Mouse (Mus musculus): ENCODE results near the gene Me3. TPM values are rescaled to one million over a fixed set of nuclear protein-coding genes. Genes with fewer than 3 reads are reported as not detected.

Me3 gene
- 2.5 and 4.2 TPM in 2 replicates for polyA plus RNA-seq (2015; fragmentation: Nextera tagmentation; extraction: Ambion mirVana)

GRCm38 (mm10) chr7:89632342-89633251 lies at the start of gene Me3:
Gene Me3, plus strand, starts transcription at chr7:89632392.
- peak within 1 kb of the TSS; percentile 32 for H3K9ac ChIP-seq
- 0 out of 2 replicates have a peak, but pooled peaks cover 3% of the 10 kb centered on the region for H3K4me1 ChIP-seq
- peak within 1 kb of the TSS; percentile 98 for H3K4me2 ChIP-seq
- H3K4me3 ChIP-seq (replicated peaks), result peak within 1 kb of the TSS; percentile 57
- WGBS, result 5% methylated on average over 49 of the region's 49 CpGs
- no peaks in the 10 kb centered on the region for H3K27me3 ChIP-seq (replicated peaks)
- no peaks in the 10 kb centered on the region for H3K9me3 ChIP-seq
- H3K36me3 ChIP-seq, result no peaks in the 10 kb centered on the region
- ATAC-seq (ENCODE audit: insufficient read depth, low FRiP score, low read depth), result peak; percentile 72
- no peak within 1 kb of the TSS for H3K27ac ChIP-seq

- WGBS, result 56% methylated on average over 5 of the region's 5 CpGs
Measured at GRCm38 (mm10) chr7:89590039-89590438, 42.2 kb upstream of the Me3 start.

GRCm38 (mm10) chr7:89590542-89591251 lies 41.5 kb upstream of the Me3 start:
- Histone ChIP-seq H3K4me3 (replicated peaks) (no peak overlapping the region), H3K4me2 (no peak overlapping the region), H3K9me3 (no peaks in the 10 kb centered on the region), H3K4me1 (no peaks in the 10 kb centered on the region), H3K36me3 (no peaks in the 10 kb centered on the region), H3K9ac (no peak overlapping the region), H3K27ac (no peak overlapping the region), H3K27me3 (replicated peaks) (no peaks in the 10 kb centered on the region)
- WGBS, result 75% methylated on average over 3 of the region's 3 CpGs
- ATAC-seq (ENCODE audit: insufficient read depth, low FRiP score, low read depth), result no peak

More at GRCm38 (mm10) chr7:89590039-89590438, 42.2 kb upstream of the Me3 start:
- H3K27ac ChIP-seq, result no peak overlapping the region
- H3K4me2 ChIP-seq, result no peak overlapping the region
- no peaks in the 10 kb centered on the region for H3K27me3 ChIP-seq (replicated peaks)
- no peaks in the 10 kb centered on the region for H3K9me3 ChIP-seq
- H3K9ac ChIP-seq, result no peak overlapping the region
- H3K4me1 ChIP-seq, result no peaks in the 10 kb centered on the region
- no peaks in the 10 kb centered on the region for H3K36me3 ChIP-seq
- no peak overlapping the region for H3K4me3 ChIP-seq (replicated peaks)
- ATAC-seq (ENCODE audit: insufficient read depth, low FRiP score, low read depth), result no peak

GRCm38 (mm10) chr7:89595813-89596212 lies 36.4 kb upstream of the Me3 start:
- H3K9me3 ChIP-seq, result no peaks in the 10 kb centered on the region
- H3K36me3 ChIP-seq, result no peaks in the 10 kb centered on the region
- H3K4me2 ChIP-seq, result no peak overlapping the region
- no peak for ATAC-seq (ENCODE audit: insufficient read depth, low FRiP score, low read depth)
- no peak overlapping the region for H3K27ac ChIP-seq
- H3K27me3 ChIP-seq (replicated peaks), result no peaks in the 10 kb centered on the region
- H3K4me3 ChIP-seq (replicated peaks), result no peak overlapping the region
- 88% methylated on average over 2 of the region's 2 CpGs for WGBS
- no peaks in the 10 kb centered on the region for H3K4me1 ChIP-seq
- no peak overlapping the region for H3K9ac ChIP-seq

DNA sequence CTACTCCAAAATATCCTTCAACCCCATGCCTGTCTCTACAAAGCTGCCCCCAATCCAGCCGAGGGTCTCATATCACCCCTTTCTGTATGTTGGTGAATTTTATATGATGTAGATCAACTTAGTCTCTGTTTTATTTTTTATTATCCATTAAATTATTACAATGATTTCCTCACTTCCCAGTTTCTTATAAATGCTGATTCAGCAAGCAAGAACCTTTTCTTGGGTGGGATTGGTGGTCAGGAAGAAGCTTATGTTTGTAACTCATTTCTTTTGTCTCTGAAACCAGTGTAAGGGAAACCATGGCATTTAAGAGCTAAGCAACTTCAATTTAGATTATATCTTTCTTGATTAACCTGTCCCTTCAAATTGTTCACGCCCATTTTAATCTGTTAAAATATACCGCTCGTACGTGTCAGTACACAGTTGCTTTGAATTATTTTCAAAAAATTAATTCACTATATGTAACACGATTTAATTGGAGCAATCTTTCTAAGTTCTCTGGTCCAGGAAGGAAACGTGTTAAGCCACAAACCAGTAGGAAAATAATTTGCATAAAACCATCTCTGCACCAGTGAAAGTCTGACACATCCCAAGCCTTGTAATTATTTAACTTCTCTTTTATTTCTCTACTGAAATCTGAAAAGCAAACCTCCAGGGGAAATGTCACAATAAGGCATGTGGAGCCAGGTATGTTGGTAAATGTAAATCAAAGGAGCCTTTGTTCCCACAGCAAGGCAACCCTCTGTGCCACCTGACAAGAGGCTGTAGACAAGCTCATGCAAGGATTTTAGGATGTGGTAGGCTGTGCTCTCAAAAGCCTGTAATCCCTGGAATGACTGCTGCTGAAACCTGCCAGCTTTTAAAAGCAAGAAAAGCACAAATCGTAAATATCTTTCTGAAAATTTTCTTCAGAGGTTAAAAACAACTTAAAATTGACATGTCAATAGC lies 26.3 kb upstream of the Me3 start:
- WGBS, result 73% methylated on average over 8 of the region's 8 CpGs
- Histone ChIP-seq H3K27me3 (replicated peaks) (no peaks in the 10 kb centered on the region), H3K9ac (no peak overlapping the region), H3K4me3 (replicated peaks) (no peak overlapping the region), H3K36me3 (no peaks in the 10 kb centered on the region), H3K4me2 (no peak overlapping the region), H3K4me1 (no peaks in the 10 kb centered on the region), H3K9me3 (no peaks in the 10 kb centered on the region), H3K27ac (no peak overlapping the region)
- ATAC-seq (ENCODE audit: insufficient read depth, low FRiP score, low read depth), result no peak

GRCm38 (mm10) chr7:89607329-89607728 lies 24.9 kb upstream of the Me3 start:
- Histone ChIP-seq H3K4me2 (no peak overlapping the region), H3K9me3 (no peaks in the 10 kb centered on the region), H3K4me1 (no peaks in the 10 kb centered on the region), H3K27ac (no peak overlapping the region), H3K27me3 (replicated peaks) (no peaks in the 10 kb centered on the region), H3K4me3 (replicated peaks) (no peak overlapping the region), H3K9ac (no peak overlapping the region), H3K36me3 (no peaks in the 10 kb centered on the region)
- WGBS, result 92% methylated on average over 6 of the region's 6 CpGs
- no peak for ATAC-seq (ENCODE audit: insufficient read depth, low FRiP score, low read depth)

GRCm38 (mm10) chr7:89611236-89611635 lies 21.0 kb upstream of the Me3 start:
- Histone ChIP-seq H3K9me3 (no peaks in the 10 kb centered on the region), H3K27me3 (replicated peaks) (no peaks in the 10 kb centered on the region), H3K4me2 (no peak overlapping the region), H3K4me3 (replicated peaks) (no peak overlapping the region), H3K4me1 (no peaks in the 10 kb centered on the region), H3K9ac (no peak overlapping the region), H3K36me3 (no peaks in the 10 kb centered on the region), H3K27ac (no peak overlapping the region)
- WGBS, result 77% methylated on average over 7 of the region's 7 CpGs
- no peak for ATAC-seq (ENCODE audit: insufficient read depth, low FRiP score, low read depth)

- H3K36me3 ChIP-seq, result no peaks in the 10 kb centered on the region
- H3K4me3 ChIP-seq (replicated peaks), result no peak overlapping the region
- no peaks in the 10 kb centered on the region for H3K9me3 ChIP-seq
- no peak for ATAC-seq (ENCODE audit: insufficient read depth, low FRiP score, low read depth)
- no peak overlapping the region for H3K4me2 ChIP-seq
- H3K9ac ChIP-seq, result no peak overlapping the region
- no peaks in the 10 kb centered on the region for H3K4me1 ChIP-seq
- no peak overlapping the region for H3K27ac ChIP-seq
- H3K27me3 ChIP-seq (replicated peaks), result no peaks in the 10 kb centered on the region
- WGBS, result 80% methylated on average over 6 of the region's 6 CpGs
Measured at GRCm38 (mm10) chr7:89616235-89616634, 16.0 kb upstream of the Me3 start.

DNA sequence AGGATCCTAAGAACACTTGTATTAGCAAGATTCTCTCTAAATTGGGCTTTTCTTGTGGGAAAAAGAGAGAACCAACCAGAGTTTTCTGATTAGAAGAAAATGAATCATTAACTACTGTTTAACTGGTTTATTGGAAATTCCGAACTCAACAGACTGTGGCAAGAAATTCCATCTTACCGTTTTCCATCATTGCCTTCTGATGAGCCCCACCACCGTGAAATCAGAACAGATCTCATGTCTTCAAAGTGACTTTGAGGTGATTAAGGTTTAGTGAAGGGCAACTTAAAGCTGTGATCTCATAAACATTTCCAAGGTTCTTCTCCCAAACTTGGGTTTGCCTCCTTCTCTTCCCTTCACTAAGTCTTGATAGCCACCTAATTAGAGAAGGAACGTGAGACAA lies 8.9 kb upstream of the Me3 start:
- no peak for ATAC-seq (ENCODE audit: insufficient read depth, low FRiP score, low read depth)
- no peaks in the 10 kb centered on the region for H3K9me3 ChIP-seq
- H3K27me3 ChIP-seq (replicated peaks), result no peaks in the 10 kb centered on the region
- no peak overlapping the region for H3K27ac ChIP-seq
- no peak overlapping the region for H3K4me3 ChIP-seq (replicated peaks)
- no peak overlapping the region for H3K4me2 ChIP-seq
- H3K9ac ChIP-seq, result no peak overlapping the region
- H3K4me1 ChIP-seq, result no peaks in the 10 kb centered on the region
- 75% methylated on average over 4 of the region's 4 CpGs for WGBS
- no peaks in the 10 kb centered on the region for H3K36me3 ChIP-seq

DNA sequence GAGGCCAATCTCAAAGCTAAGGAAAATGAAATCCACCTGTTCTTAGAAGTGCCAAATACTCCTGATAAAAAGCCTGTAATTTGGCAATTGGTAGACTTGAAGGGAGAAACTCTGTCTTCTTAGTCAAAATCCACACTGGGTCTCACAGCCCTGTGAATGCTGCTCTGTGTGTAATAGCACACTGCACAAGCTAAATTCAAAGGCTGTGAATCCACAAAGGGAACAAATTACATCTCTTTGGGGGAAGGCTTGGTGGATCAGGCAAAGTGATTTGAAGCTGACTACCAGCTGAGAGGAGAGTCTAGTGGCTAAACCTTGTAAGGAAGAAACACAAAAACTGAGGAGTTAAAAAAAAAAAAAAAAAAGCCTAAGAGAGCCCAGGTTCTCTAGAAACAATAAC lies 4.8 kb upstream of the Me3 start:
- ATAC-seq (ENCODE audit: insufficient read depth, low FRiP score, low read depth), result no peak
- no peaks in the 10 kb centered on the region for H3K4me1 ChIP-seq

GRCm38 (mm10) chr7:89628006-89628405 lies 4.2 kb upstream of the Me3 start:
- WGBS, result 33% methylated on average over 2 of the region's 2 CpGs
- Histone ChIP-seq H3K4me1 (0 out of 2 replicates have a peak, but pooled peaks cover 1% of the 10 kb centered on the region), H3K4me2 (no peak overlapping the region), H3K9me3 (no peaks in the 10 kb centered on the region), H3K36me3 (no peaks in the 10 kb centered on the region), H3K27ac (no peak overlapping the region), H3K27me3 (replicated peaks) (no peaks in the 10 kb centered on the region), H3K9ac (no peak overlapping the region), H3K4me3 (replicated peaks) (no peak overlapping the region)
- no peak for ATAC-seq (ENCODE audit: insufficient read depth, low FRiP score, low read depth)

More for the DNA sequence above, 4.8 kb upstream of the Me3 start:
- no peaks in the 10 kb centered on the region for H3K36me3 ChIP-seq
- no peaks in the 10 kb centered on the region for H3K27me3 ChIP-seq (replicated peaks)
- H3K9ac ChIP-seq, result no peak overlapping the region
- H3K9me3 ChIP-seq, result no peaks in the 10 kb centered on the region
- H3K4me2 ChIP-seq, result no peak overlapping the region
- no peak overlapping the region for H3K27ac ChIP-seq
- no peak overlapping the region for H3K4me3 ChIP-seq (replicated peaks)

Measured in stomach, embryonic 15.5 days (tissue).